Mouse (Mus musculus) kidney, postnatal 0 days (tissue): Measurements from ENCODE around the gene Wls. TPM values are rescaled to one million over a fixed set of nuclear protein-coding genes. Genes with fewer than 3 reads are reported as not detected.
A peak's percentile ranks its signal among the peaks of the same experiment; 100 is the strongest.

Experiments
- ATAC-seq: fragments of 200-750 bp; cut with Nextera tagmentation; replicated peaks from 2 replicates; pipeline ENCODE4 v1.8.0; 2017; ENCODE audit warnings: low read depth, moderate number of reproducible peaks, moderate TSS enrichment, moderate library complexity; ENCODE audit not compliant: low FRiP score
- DNase-seq: peaks from one replicate; pipeline ENCODE4 v3.0.0-alpha.2; 2016; ENCODE audit warnings: low spot score
- H3K27ac ChIP-seq: fragments of 300-500 bp; sonication (generic); 2 replicates; pipeline ENCODE4 v1.5.1; 2014; ENCODE audit warnings: mild to moderate bottlenecking
- H3K27me3 ChIP-seq: fragments of 300-500 bp; sonication (generic); 2 replicates; pipeline ENCODE4 v1.6.1; 2014; ENCODE audit warnings: low read length, mixed read lengths; ENCODE audit not compliant: insufficient read depth
- H3K36me3 ChIP-seq: fragments of 300-500 bp; sonication (generic); 2 replicates; pipeline ENCODE4 v1.6.1; 2014; ENCODE audit warnings: low read length, mixed read lengths; ENCODE audit not compliant: insufficient read depth
- H3K4me1 ChIP-seq: fragments of 300-500 bp; sonication (generic); replicated peaks from 2 replicates; pipeline ENCODE4 v1.6.1; 2014; ENCODE audit warnings: antibody characterized with exemption, low read length, mixed read lengths; ENCODE audit not compliant: insufficient read depth
- H3K4me2 ChIP-seq: fragments of 300-500 bp; sonication (generic); 2 replicates; pipeline ENCODE4 v1.6.1; 2014; ENCODE audit warnings: mild to moderate bottlenecking, low read length, moderate library complexity, mixed read lengths
- H3K4me3 ChIP-seq: fragments of 300-500 bp; sonication (generic); replicated peaks from 2 replicates; pipeline ENCODE4 v1.5.1; 2014; ENCODE audit warnings: low read depth, low read length
- H3K9ac ChIP-seq: fragments of 300-500 bp; sonication (generic); 2 replicates; pipeline ENCODE4 v1.6.1; 2014; ENCODE audit warnings: low read depth, low read length
- H3K9me3 ChIP-seq: fragments of 300-500 bp; sonication (generic); replicated peaks from 2 replicates; pipeline ENCODE4 v1.6.1; 2016; ENCODE audit warnings: low read length, inconsistent platforms, mixed read lengths
- CTCF ChIP-seq: IDR thresholded peaks from 2 replicates; pipeline ENCODE4 v1.5.1; 2016; ENCODE audit warnings: antibody characterized with exemption, low read depth, mild to moderate bottlenecking, moderate library complexity
- WGBS: fragments of 180-500 bp; shearing (Covaris S2); extraction: QIAGEN DNeasy Blood & Tissue Kit; methylation state at CpG from one replicate; pipeline ENCODE4 v1.1.7; 2014; 5-methylcytosine and 5-hydroxymethylcytosine counted together
- polyA plus RNA-seq: library from polyadenylated mRNA; unstranded; fragments of >200 nt; fragmentation: Nextera tagmentation; extraction: Ambion mirVana; gene quantifications from 2 replicates; pipeline ENCODE4 v1.2.1, GENCODE M21; 2015

Gene Wls
- polyA plus RNA-seq, 1 experiment from 2014 or later: 146 TPM

DNA sequence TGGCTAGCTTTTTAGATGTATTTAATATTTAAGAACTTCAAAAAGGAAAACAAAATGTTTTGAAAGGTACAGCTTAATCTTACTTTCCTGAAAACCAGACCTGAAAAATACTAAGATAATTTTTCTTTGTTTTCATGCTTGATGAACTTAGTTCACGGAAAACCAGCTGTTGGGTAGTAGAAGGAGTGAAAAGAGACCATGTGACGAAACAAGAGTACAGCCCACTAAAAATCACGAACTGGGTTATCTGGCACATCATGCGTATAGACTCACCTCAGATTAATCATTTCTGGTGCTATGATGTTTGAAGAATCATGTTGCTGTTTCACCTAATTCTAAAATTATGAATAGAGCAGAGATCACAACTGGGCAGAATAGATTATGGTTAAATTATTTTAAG, 3.7 kb downstream of the Wls start:
- Histone ChIP-seq H3K27me3 (no peaks in the 10 kb centered on the region), H3K9me3 (no peaks in the 10 kb centered on the region), H3K4me1 (0 out of 2 replicates have a peak, but pooled peaks cover 3% of the 10 kb centered on the region), H3K27ac (no peak overlapping the region), H3K4me2 (no peak overlapping the region), H3K9ac (no peak overlapping the region), H3K4me3 (no peak overlapping the region), H3K36me3 (no peaks in the 10 kb centered on the region)
- ATAC-seq (no peak), DNase-seq (no peak)
- 55% methylated on average over 4 of the region's 4 CpGs for WGBS
- TF ChIP-seq CTCF: no peak

GRCm38 (mm10) chr3:159847410-159848016, 8.0 kb downstream of the Wls start:
- no peaks in the 10 kb centered on the region for H3K9me3 ChIP-seq
- no peak overlapping the region for H3K4me3 ChIP-seq
- ATAC-seq: peak; percentile 92
- no peaks in the 10 kb centered on the region for H3K27me3 ChIP-seq
- no peak overlapping the region for H3K9ac ChIP-seq
- no peak for TF ChIP-seq CTCF
- H3K27ac ChIP-seq: 0 out of 2 replicates have a peak overlapping the region, but pooled peaks have one; percentile 48
- peak overlapping the region; percentile 24; the same call in 1 of the 2 replicates for H3K4me2 ChIP-seq
- no peaks in the 10 kb centered on the region for H3K36me3 ChIP-seq
- WGBS: 28% methylated on average over 2 of the region's 2 CpGs
- peak; percentile 72 for DNase-seq
- H3K4me1 ChIP-seq: 0 out of 2 replicates have a peak, but pooled peaks cover 3% of the 10 kb centered on the region

DNA sequence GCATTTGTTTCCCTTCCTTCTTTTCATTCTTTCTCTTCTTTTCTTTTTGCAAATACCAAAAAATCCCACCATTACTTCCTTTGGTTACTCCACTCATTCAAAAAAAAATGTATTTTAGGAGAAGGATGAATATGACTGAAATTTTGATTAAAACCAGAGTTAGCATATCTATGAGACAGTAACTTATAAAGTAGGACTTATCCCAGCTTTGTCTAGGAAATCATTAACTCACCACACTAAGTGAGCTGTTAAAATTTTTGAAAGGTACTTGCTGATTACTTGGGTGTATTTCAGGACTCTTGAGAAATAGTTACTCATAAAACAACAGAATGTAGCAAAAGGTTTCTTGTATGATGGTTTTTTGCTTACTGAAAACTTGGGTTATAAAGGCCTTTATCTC, 8.7 kb downstream of the Wls start:
- Histone ChIP-seq H3K27ac (no peak overlapping the region), H3K27me3 (no peaks in the 10 kb centered on the region)
- DNase-seq: no peak

GRCm38 (mm10) chr3:159851476-159851875, 12.0 kb downstream of the Wls start:
- Histone ChIP-seq H3K4me1 (0 out of 2 replicates have a peak, but pooled peaks cover 2% of the 10 kb centered on the region), H3K9ac (no peak overlapping the region), H3K36me3 (no peaks in the 10 kb centered on the region), H3K4me3 (no peak overlapping the region), H3K27me3 (no peaks in the 10 kb centered on the region), H3K27ac (no peak overlapping the region), H3K9me3 (no peaks in the 10 kb centered on the region), H3K4me2 (no peak overlapping the region)
- no peak for DNase-seq
- no peak for TF ChIP-seq CTCF
- no peak for ATAC-seq
- 69% methylated on average over 2 of the region's 2 CpGs for WGBS

More for the DNA sequence above, 8.7 kb downstream of the Wls start:
- no peak for ATAC-seq
- 0 out of 2 replicates have a peak, but pooled peaks cover 3% of the 10 kb centered on the region for H3K4me1 ChIP-seq
- TF ChIP-seq CTCF: no peak
- H3K4me2 ChIP-seq: no peak overlapping the region
- H3K9ac ChIP-seq: no peak overlapping the region
- H3K4me3 ChIP-seq: no peak overlapping the region
- H3K36me3 ChIP-seq: no peaks in the 10 kb centered on the region
- H3K9me3 ChIP-seq: no peaks in the 10 kb centered on the region

GRCm38 (mm10) chr3:159851980-159852379, 12.5 kb downstream of the Wls start:
- Histone ChIP-seq H3K4me3 (no peak overlapping the region), H3K4me2 (no peak overlapping the region), H3K36me3 (no peaks in the 10 kb centered on the region), H3K9ac (no peak overlapping the region), H3K9me3 (no peaks in the 10 kb centered on the region), H3K4me1 (no peaks in the 10 kb centered on the region), H3K27me3 (no peaks in the 10 kb centered on the region), H3K27ac (no peak overlapping the region)
- WGBS: 67% methylated on average over 2 of the region's 2 CpGs
- no peak for TF ChIP-seq CTCF
- ATAC-seq (no peak), DNase-seq (no peak)

- Histone ChIP-seq H3K4me2 (no peak overlapping the region), H3K9me3 (no peaks in the 10 kb centered on the region), H3K27ac (no peak overlapping the region), H3K27me3 (no peaks in the 10 kb centered on the region), H3K4me1 (no peaks in the 10 kb centered on the region), H3K4me3 (no peak overlapping the region), H3K9ac (no peak overlapping the region), H3K36me3 (no peaks in the 10 kb centered on the region)
- ATAC-seq (no peak), DNase-seq (no peak)
- WGBS: 87% methylated on average over 1 of the region's 1 CpGs
- no peak for TF ChIP-seq CTCF
Observed at GRCm38 (mm10) chr3:159857112-159857511, 17.6 kb downstream of the Wls start.

DNA sequence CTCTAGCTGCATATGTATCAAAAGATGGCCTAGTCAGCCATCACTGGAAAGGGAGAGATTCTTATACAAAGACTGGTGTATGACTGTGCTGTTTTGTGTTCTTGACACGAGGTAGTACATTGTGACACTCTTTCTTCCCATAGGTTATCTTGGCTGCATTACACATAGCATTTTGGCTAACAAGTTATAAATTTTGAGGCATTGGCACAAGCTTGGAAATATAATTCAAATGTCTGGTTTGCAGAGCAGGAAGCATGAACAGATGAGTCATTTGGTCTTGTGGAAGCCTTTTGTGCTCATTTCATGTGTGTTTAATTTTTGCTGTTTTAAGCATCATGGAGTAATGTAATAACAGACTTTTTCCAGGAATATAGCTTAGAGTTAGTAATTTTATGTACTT, 26.2 kb downstream of the Wls start:
- no peak for TF ChIP-seq CTCF
- Histone ChIP-seq H3K4me2 (no peak overlapping the region), H3K27me3 (no peaks in the 10 kb centered on the region), H3K36me3 (no peaks in the 10 kb centered on the region), H3K4me1 (no peaks in the 10 kb centered on the region), H3K27ac (no peak overlapping the region), H3K9me3 (no peaks in the 10 kb centered on the region), H3K9ac (no peak overlapping the region), H3K4me3 (no peak overlapping the region)
- no peak for DNase-seq
- WGBS: 74% methylated on average over 1 of the region's 1 CpGs
- ATAC-seq: no peak
